Mouse (Mus musculus) embryonic fibroblast, embryonic 13.5 days (primary cell): ENCODE data around the gene Olfr1412.

ENCODE experiments used
- CTCF ChIP-seq: IDR thresholded peaks from 2 replicates; pipeline ENCODE4 v1.5.1; 2011; ENCODE audit warnings: mild to moderate bottlenecking, control low read depth, low read length, moderate library complexity, borderline replicate concordance; ENCODE audit not compliant: insufficient read depth
- POLR2A ChIP-seq: IDR thresholded peaks from 2 replicates; pipeline ENCODE4 v1.6.1; 2011; ENCODE audit warnings: low read depth, mild to moderate bottlenecking, control low read depth, low read length, moderate library complexity

GRCm38 (mm10) chr1:92605482-92605881, 19.9 kb downstream of the Olfr1412 start, which contains the start of gene Olfr1410:
- TF ChIP-seq CTCF (no peak), POLR2A (no peak)
